Mouse (Mus musculus): ENCODE results near the gene Ppp2r3c. TPM values are rescaled to one million over a fixed set of nuclear protein-coding genes. Genes with fewer than 3 reads are reported as not detected.
"Not testable (repeated sequence)": the region's sequence is repeated elsewhere in the genome, so short reads cannot be mapped to it uniquely, and the experiment has no call there.

The Ppp2r3c gene
- polyA plus RNA-seq (2012; ENCODE audit: insufficient read depth, insufficient read length, low replicate concordance, missing spikeins), result not detected in 2 replicates

DNA sequence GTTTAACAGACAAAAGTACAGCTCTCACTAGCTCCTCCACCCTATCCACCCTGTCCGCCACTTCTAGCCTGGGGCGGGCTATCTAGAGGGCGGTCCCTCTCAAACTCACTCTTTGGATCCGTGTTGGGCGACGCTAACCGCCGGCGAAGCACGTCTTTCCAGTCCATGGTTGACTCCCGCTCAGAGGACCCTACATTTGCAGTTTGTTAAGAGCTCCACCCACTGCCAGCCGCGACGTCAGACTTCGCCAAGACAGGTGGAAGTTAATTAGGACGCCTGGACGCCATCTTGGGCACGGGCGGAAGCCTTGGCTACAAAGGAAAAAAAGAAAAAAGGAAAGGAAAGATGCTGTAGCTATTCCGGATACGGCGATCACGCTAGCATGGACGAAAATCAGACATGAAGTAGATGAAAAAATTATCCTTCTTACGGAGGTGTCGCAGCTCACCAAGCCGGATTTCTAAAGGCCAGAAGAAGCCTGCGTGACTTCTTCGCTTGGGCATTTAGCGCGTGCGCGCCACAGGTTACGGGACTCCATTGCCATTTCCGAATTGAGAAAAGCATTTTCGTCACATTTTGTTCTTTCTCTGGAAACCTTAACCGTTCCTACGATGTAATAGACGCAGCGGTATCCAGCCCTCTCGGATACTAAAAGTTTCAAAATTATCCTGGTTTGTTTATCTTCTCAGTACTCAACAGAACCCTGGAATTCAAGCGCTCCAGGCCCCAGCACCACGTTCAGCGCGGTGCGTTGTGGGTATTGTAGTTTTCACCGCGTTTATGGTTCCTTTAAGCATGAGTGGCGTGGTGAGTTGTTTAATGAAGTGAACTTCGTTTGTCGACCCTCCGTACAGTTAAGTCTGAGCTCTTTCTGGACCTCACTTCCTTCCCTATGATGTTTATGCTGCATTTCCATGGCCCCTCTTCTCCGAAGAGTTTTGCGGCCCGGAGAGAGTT lies at the start of gene Ppp2r3c:
Gene Ppp2r3c (minus strand): TSS at position 514 of the 957 bp plus-strand sequence.
- H3K27ac ChIP-seq (ENCODE audit: insufficient read depth, low read depth, low read length), result peak within 1 kb of the TSS; percentile 98
- WGBS, result under 1% methylated on average over 55 of the region's 55 CpGs
- H3K4me1 ChIP-seq (ENCODE audit: control insufficient read depth, insufficient read depth, low read length), result peaks cover 6% of the 10 kb centered on the region
- H3K4me3 ChIP-seq (ENCODE audit: insufficient read depth, low read depth, low read length), result peak within 1 kb of the TSS; percentile 97
- no peak for TF ChIP-seq CTCF (IDR thresholded peaks at IDR 0.05; ENCODE audit: insufficient read depth, low read depth, low read length)
- TF ChIP-seq POLR2A (IDR thresholded peaks at IDR 0.05; ENCODE audit: insufficient read depth, low read depth, low read length), result peak; percentile 48; the same call in 1 of the 2 replicates

DNA sequence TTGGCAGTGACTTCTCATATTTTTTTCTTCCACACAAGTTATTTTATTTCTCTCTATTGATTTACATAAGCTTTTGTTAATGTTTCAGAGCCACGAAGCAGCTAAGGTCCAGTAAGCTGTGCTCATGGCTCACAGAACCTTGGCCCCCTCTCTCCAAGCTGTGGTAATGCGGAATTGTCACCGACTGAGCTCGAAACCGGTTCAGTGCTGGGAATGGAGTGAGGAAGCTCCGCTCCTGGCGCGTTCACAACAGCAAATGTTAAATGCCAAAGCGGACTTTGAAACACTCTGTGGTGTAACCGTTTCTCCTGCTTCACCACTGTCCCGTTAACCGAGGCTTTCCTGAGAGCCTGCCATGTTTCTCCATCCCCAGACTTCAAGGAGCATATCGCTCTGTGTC lies 41.8 kb upstream of the Ppp2r3c start:
- no peak overlapping the region for H3K27ac ChIP-seq (ENCODE audit: insufficient read depth, low read depth, low read length)
- H3K4me3 ChIP-seq (ENCODE audit: insufficient read depth, low read depth, low read length), result no peak overlapping the region
- TF ChIP-seq CTCF (IDR thresholded peaks at IDR 0.05; ENCODE audit: insufficient read depth, low read depth, low read length) (no peak), POLR2A (IDR thresholded peaks at IDR 0.05; ENCODE audit: insufficient read depth, low read depth, low read length) (no peak)
- 72% methylated on average over 13 of the region's 13 CpGs for WGBS
- no peaks in the 10 kb centered on the region for H3K4me1 ChIP-seq (ENCODE audit: control insufficient read depth, insufficient read depth, low read length)

GRCm38 (mm10) chr12:55343998-55344397 lies 41.2 kb upstream of the Ppp2r3c start:
- no peak overlapping the region for H3K4me3 ChIP-seq (ENCODE audit: insufficient read depth, low read depth, low read length)
- 64% methylated on average over 11 of the region's 11 CpGs for WGBS
- TF ChIP-seq CTCF (IDR thresholded peaks at IDR 0.05; ENCODE audit: insufficient read depth, low read depth, low read length), result no peak
- no peak for TF ChIP-seq POLR2A (IDR thresholded peaks at IDR 0.05; ENCODE audit: insufficient read depth, low read depth, low read length)
- H3K4me1 ChIP-seq (ENCODE audit: control insufficient read depth, insufficient read depth, low read length), result no peaks in the 10 kb centered on the region
- no peak overlapping the region for H3K27ac ChIP-seq (ENCODE audit: insufficient read depth, low read depth, low read length)

- H3K27ac ChIP-seq (ENCODE audit: insufficient read depth, low read depth, low read length); H3K4me3 ChIP-seq (ENCODE audit: insufficient read depth, low read depth, low read length); H3K4me1 ChIP-seq (ENCODE audit: control insufficient read depth, insufficient read depth, low read length): not testable (repeated sequence)
- 94% methylated on average over 1 of the region's 1 CpGs for WGBS
Observed at GRCm38 (mm10) chr12:55343045-55343444, 40.2 kb upstream of the Ppp2r3c start.

DNA sequence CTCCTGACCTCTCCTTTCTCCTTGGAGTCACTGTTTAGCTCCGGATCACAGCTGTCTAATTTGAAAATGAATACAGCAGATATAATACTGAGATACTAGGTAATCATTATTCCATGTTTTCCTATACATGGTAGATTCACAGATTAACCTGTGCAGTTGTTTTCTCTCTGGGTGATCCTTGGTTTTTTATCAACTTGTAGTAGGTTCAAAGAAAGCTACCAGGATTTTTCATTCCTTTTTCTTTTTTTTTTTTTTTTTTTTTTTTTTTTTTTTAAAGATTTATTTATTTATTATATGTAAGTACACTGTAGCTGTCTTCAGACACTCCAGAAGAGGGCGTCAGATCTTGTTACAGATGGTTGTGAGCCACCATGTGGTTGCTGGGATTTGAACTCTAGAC lies 35.7 kb upstream of the Ppp2r3c start:
- not testable (repeated sequence) for H3K27ac ChIP-seq (ENCODE audit: insufficient read depth, low read depth, low read length); H3K4me1 ChIP-seq (ENCODE audit: control insufficient read depth, insufficient read depth, low read length); H3K4me3 ChIP-seq (ENCODE audit: insufficient read depth, low read depth, low read length)
- WGBS, result 93% methylated on average over 1 of the region's 2 CpGs

GRCm38 (mm10) chr12:55333662-55334061 lies 30.9 kb upstream of the Ppp2r3c start:
- Histone ChIP-seq H3K4me1 (ENCODE audit: control insufficient read depth, insufficient read depth, low read length) (no peaks in the 10 kb centered on the region), H3K27ac (ENCODE audit: insufficient read depth, low read depth, low read length) (no peak overlapping the region), H3K4me3 (ENCODE audit: insufficient read depth, low read depth, low read length) (no peak overlapping the region)
- no peak for TF ChIP-seq POLR2A (IDR thresholded peaks at IDR 0.05; ENCODE audit: insufficient read depth, low read depth, low read length)
- no peak for TF ChIP-seq CTCF (IDR thresholded peaks at IDR 0.05; ENCODE audit: insufficient read depth, low read depth, low read length)
- 94% methylated on average over 7 of the region's 7 CpGs for WGBS

DNA sequence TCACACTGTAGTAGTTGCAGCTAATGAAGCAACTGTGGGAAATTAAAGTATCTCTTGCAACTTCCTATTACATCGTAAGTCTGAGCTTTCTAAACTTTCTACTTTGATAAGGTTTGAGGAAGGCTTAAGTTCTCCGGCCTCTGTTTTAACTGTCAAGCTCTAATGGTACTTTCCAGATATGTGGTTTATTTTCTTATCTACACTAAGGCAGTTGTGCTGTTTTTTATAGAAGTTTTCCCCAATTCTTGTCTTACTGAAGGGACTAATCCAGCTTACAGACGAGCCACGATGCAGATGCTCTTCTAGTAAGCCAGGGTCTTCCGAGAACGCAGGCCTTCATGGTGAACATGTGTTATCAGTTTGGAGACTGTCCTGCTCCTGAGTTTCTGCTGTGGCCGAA lies 26.6 kb upstream of the Ppp2r3c start:
- H3K4me3 ChIP-seq (ENCODE audit: insufficient read depth, low read depth, low read length), result no peak overlapping the region
- TF ChIP-seq CTCF (IDR thresholded peaks at IDR 0.05; ENCODE audit: insufficient read depth, low read depth, low read length) (no peak), POLR2A (IDR thresholded peaks at IDR 0.05; ENCODE audit: insufficient read depth, low read depth, low read length) (no peak)
- no peak overlapping the region for H3K27ac ChIP-seq (ENCODE audit: insufficient read depth, low read depth, low read length)
- 97% methylated on average over 7 of the region's 7 CpGs for WGBS
- no peaks in the 10 kb centered on the region for H3K4me1 ChIP-seq (ENCODE audit: control insufficient read depth, insufficient read depth, low read length)

DNA sequence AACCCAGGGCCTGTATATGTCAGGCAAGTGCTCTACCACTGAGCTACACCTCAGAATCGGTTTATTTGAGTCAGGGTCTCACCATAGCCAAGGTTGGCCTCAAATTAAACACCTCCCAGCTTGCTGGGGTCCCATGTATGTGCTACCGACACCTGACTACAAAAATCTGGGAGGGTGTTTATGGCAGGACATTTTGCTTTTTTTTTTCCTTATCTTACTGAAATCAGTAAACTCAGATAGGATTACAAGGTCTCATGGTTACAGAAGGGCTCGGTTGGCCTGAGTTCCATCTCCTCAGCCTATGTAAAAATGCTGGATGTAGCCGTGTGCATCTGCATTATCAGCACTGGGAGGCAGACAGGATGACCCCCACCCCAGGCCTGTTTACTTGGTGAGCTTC lies 26.0 kb upstream of the Ppp2r3c start:
- TF ChIP-seq POLR2A (IDR thresholded peaks at IDR 0.05; ENCODE audit: insufficient read depth, low read depth, low read length), result no peak
- TF ChIP-seq CTCF (IDR thresholded peaks at IDR 0.05; ENCODE audit: insufficient read depth, low read depth, low read length), result no peak
- WGBS, result 94% methylated on average over 4 of the region's 4 CpGs
- no peak overlapping the region for H3K27ac ChIP-seq (ENCODE audit: insufficient read depth, low read depth, low read length)
- H3K4me3 ChIP-seq (ENCODE audit: insufficient read depth, low read depth, low read length), result no peak overlapping the region
- no peaks in the 10 kb centered on the region for H3K4me1 ChIP-seq (ENCODE audit: control insufficient read depth, insufficient read depth, low read length)

DNA sequence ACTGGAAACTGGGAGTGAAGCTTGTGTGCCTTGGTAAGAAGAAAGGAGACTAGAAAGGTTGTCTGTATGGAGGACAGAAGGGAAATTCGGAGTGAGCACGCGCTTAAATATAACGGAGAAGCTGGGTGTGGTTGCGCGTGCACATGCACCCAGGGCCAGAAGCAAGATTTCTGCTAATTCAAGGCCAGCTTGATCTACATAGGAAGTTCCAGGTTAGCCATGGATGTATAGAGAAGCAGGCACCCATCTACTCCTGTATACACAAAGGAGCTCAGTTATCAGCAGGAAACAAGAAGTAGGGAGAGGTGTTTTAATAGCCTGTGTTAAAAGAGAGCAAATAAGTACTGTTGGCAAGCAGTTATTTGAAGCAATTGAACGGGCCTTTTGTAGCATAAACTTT lies 22.9 kb upstream of the Ppp2r3c start:
- Histone ChIP-seq H3K4me1 (ENCODE audit: control insufficient read depth, insufficient read depth, low read length) (no peaks in the 10 kb centered on the region; the same call in 1 of the 2 replicates), H3K27ac (ENCODE audit: insufficient read depth, low read depth, low read length) (no peak overlapping the region), H3K4me3 (ENCODE audit: insufficient read depth, low read depth, low read length) (no peak overlapping the region)
- TF ChIP-seq CTCF (IDR thresholded peaks at IDR 0.05; ENCODE audit: insufficient read depth, low read depth, low read length) (no peak), POLR2A (IDR thresholded peaks at IDR 0.05; ENCODE audit: insufficient read depth, low read depth, low read length) (no peak)
- WGBS, result 80% methylated on average over 7 of the region's 7 CpGs
